Mouse (Mus musculus): ENCODE measurements at regions not wholly inside any gene's neighbourhood (a gene's known extent, or its start where the extent isn't known, plus 50 kb on each side); places are given as distances from the start of the nearest gene placed in this dataset.

DNA sequence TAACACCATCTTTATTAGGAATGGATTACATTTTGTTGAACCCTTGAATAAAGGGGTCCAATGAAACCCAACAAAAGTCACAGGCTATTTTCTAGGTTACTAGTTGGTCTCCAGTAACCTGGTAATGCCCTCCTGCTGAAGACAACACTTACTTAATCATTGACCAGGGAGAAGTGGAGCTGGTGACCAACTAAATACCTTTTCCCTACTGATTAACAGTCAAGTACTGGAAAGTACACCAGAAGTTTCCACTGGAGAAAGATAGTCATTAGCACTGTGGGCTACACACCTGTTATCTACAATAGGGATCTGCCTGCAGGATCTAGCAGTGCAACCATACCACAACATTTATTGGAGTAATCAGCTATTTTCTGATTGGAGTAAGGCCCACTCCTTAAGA is 718.7 kb downstream of the Trhde start:
- in situ Hi-C loops (cut with MboI, MseI), result loop anchor here (25.0 kb wide), 1 partner anchor 1604 kb away; no protein-coding TSS in a partner anchor

DNA sequence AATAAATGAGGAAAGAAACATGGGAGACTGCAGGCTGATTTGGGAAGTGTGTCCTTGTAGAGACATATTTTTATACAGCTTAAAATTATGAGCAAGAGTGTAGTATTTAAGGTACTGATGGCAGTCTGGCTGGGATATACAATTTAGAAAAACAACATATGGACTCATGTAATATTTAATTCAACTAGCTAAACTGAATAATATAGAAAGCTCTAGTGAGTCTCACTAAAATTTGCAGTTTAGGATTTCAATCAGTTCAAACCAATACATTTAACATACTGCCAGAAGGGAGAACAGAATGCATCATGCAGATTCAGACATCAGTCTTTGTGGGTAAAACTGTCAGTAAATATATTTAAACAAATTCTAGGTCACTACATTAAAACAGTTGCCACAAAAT is 760.1 kb downstream of the Trhde start:
- in situ Hi-C loops (cut with MboI, MseI), result no loop called here

DNA sequence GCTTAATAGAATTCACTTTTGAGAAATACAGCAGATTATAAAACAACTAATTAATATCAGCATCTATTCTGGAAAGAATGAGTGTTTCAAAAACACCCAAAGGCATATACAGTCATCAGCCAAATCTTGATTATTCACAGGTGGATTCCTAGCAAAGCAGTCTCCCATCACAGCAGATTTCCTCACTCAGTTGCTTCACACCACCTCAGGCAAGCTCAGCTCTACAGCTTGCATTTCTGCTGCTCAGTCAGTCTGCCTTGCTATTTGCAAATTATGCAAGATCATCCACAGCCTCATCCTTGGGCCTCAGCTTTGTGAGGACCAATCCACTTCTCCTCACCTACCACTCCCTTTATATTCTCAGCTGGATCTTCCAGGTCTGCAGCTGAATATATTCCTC is 788.7 kb downstream of the Trhde start:
- in situ Hi-C loops (cut with MboI, MseI), result no loop called here

DNA sequence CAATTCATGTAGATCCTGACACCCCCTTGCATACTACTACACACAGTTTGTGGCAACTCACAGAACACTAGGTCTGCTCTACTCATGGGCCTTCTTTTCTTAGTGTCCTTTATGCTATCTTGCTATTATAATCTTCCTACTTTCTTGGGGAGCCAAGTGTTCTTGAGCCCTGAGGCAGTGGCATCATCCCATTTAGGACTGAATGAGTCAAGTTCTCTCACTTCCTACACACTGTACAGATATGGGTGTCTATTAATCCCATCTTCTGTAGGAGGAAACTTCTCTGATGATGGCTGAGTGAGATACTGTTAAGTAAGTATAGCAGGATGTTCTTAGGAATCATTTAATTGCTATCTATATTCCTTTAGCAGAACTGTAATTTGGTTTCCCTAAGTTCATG is 816.7 kb downstream of the Trhde start:
- in situ Hi-C loops (cut with MboI, MseI), result no loop called here

DNA sequence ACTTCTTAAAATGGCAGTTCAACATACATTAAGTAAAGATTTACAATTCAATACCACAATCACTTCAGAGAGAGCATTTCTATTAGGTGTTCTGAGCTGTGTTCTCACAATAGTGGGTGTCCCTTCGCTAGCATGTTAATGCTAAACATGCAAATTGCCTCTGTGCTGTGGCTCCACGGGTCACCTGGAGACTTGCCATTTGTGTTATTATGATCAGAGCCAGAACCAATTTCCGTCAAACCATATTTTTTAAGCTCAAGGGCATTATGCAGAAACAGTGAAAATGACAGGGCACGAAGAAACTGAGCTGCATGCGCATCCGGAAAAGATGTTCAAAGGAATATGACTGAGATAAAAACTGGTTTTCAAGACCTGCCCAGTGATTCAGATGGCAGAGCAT is 829.3 kb downstream of the Trhde start:
- in situ Hi-C loops (cut with MboI, MseI), result no loop called here

DNA sequence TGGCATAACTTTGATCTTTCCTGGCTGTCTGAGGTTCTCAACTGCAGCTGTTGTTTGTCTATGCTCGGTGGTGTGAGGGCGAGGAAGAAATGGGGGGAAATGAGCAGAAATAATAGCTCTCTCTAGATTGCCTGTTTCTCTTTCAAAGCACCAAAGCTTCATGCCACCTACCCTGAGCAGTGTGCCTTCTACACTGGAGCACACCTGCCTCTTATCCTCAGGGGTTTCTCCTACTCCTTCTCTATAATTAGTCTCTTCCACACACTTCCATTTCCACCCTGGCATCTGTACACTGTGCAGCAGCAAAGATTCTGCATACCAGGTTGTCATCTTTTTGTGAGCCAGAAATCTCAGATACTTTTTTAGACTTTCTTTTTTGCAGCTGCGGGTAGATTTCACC is 855.3 kb downstream of the Trhde start:
- in situ Hi-C loops (cut with MboI, MseI), result no loop called here

DNA sequence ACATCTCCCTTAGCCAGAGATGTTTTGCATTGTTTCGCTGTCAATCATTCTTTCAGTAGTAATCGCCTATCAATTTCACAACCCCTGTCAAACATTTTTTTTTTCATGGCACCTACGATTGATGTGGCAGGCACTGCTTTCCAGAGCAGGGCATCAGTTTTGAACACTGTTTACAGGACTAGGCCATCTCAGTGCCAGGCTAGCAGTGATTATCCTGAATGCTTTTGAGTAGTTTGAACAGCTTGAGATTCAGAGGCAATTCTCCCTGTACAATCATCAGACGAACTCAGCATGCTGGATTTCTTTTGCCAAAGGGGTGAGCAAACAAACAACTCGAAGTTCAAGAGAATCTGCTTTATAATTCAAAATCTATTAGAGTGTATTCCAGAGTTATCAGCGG is 862.6 kb downstream of the Trhde start:
- in situ Hi-C loops (cut with MboI, MseI), result no loop called here

DNA sequence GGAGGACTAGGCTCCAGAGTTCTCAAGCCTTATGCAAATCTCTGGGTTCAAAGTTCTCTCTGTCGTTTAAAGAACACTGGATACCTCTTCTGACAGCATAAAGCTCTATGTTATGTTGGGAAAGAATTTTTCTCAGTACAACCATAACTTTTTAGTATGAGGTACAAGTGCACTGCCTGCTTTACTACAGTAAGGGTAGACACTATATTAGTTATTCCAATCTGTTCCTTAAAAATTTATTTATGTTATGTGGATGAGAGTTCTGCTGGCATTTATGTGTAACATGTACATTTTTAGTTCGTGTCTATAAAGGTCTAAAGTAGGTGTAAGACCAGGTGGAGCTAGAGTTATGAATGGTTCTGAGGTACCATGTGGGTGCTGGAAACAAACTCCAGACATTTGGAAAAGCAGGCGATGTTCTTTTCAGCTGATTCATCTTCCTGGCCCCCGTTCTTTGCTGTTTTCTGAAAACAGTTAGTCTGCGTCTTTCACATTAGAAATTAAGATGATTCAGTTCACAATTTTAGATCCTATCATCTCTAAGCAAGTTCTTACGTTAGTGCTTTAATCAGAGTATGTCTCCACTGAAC is 871.8 kb downstream of the Trhde start:
- in situ Hi-C loops (cut with MboI, MseI), result no loop called here

DNA sequence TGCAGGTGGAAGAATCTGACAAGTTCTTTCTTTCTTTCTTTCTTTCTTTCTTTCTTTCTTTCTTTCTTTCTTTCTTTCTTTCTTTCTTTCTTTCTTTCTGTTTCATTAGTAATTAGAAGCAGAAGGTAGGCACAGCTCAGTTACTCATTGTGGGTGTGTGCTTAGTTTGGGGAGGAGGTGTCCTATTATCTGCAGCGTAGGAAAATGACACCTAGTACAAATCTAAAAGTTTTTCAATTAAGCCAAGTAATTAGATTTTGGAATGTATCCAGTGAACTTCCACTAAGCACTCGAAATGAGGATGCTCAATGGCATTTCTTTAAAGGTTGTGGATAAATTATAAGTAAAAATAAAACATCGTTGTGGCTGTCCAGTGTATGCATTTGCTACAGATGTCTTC is 885.4 kb downstream of the Trhde start:
- in situ Hi-C loops (cut with MboI, MseI), result no loop called here

DNA sequence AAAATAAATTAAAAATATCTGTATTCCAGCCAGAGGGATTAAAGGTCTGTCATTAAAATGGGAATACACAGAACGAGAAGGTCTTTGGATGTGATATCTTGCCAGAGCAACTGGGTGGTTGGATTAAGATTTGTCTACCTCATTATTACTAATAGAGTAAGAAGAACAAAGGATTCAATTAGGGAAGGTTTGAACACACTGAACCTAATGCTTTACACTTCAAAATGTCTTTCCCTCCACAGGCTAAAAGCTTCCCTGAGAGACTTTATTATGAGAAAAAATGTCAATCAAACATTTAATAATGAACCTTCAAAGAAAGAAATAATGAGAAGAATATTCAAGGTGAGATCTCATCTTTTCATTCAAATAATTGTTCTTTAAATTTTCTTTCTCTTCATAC is 899.4 kb downstream of the Trhde start:
- in situ Hi-C loops (cut with MboI, MseI), result no loop called here

DNA sequence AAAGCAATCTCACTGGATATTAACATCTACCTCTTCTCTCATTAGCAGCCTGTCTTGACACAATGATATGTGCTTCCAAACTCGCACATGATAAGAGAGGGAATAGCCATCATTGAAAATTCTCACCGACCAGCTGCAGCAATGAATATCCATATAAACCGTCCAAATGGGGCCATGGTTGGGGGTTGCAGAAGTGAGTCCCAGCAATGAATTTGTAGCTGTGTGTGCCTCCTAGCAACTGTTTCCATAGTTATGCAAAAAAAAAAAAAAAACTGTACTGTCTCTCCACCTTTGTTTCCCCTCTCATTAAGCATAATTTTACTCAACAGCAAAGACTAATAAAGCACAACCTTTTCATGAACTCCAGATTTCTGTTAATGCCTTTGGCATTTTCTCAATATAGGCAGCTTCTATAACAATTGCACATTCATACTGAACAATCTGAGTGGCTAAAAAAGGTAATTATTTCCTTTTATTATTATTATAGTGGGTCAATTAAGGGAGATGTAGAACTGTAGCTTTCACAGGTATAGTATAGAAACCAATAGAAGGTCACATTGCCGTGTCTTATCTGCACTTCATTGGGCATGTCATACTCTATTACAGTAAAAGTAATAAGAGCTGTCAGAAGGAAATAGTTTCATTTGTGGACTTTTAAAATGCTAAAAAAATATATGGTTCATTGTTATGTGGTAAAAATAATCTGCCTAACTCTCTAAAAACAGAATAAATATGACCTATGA is 927.5 kb downstream of the Trhde start:
- in situ Hi-C loops (cut with MboI, MseI), result no loop called here

DNA sequence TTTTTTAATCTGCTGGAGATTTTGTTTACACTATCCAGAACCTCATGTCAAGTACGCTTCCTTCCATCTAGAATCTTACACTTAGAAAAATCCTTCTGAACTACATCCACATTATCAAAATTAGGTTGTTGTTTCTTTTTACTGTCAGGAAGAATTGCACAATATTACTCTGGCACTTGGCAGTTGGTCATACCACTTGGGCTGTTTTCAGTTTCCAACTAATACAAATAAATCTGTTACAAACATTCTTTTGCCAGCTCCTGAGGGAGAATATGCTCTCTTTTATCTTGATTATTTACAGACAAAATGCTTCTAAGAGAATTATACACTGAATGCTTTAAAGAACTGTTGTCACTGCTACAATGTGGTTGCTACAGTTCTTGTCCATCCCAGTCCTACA is 895.8 kb upstream of the Atxn7l3b start:
- in situ Hi-C loops (cut with MboI, MseI), result no loop called here

Data from regulatory T cell (primary cell).